Mouse (Mus musculus) embryonic fibroblast, embryonic 13.5 days (primary cell): Measurements from ENCODE around the gene Cbfb. TPM values are rescaled to one million over a fixed set of nuclear protein-coding genes. Genes with fewer than 3 reads are reported as not detected.
A peak's percentile ranks its signal among the peaks of the same experiment; 100 is the strongest.

Source experiments
- H3K27ac ChIP-seq: 2 replicates; pipeline ENCODE4 v1.5.1; 2012; ENCODE audit warnings: low read length, control low read depth, inconsistent platforms; ENCODE audit not compliant: insufficient read depth
- H3K4me1 ChIP-seq: 2 replicates; pipeline ENCODE4 v1.6.1; 2011; ENCODE audit warnings: low read length; ENCODE audit not compliant: control insufficient read depth, insufficient read depth
- H3K4me3 ChIP-seq: 2 replicates; pipeline ENCODE4 v1.5.1; 2011; ENCODE audit warnings: mild to moderate bottlenecking, control low read depth, low read length; ENCODE audit not compliant: insufficient read depth
- CTCF ChIP-seq: IDR thresholded peaks from 2 replicates; pipeline ENCODE4 v1.5.1; 2011; ENCODE audit warnings: mild to moderate bottlenecking, control low read depth, low read length, moderate library complexity, borderline replicate concordance; ENCODE audit not compliant: insufficient read depth
- POLR2A ChIP-seq: IDR thresholded peaks from 2 replicates; pipeline ENCODE4 v1.6.1; 2011; ENCODE audit warnings: low read depth, mild to moderate bottlenecking, control low read depth, low read length, moderate library complexity
- polyA plus RNA-seq: library from polyadenylated mRNA; stranded (reverse); fragments of >200 nt; gene quantifications from 2 replicates; pipeline ENCODE4 v1.2.4, GENCODE M21; 2011; ENCODE audit warnings: low read depth; ENCODE audit not compliant: missing spikeins, insufficient read length

Cbfb gene
- polyA plus RNA-seq, 1 experiment: 145 TPM

- no peak overlapping the region for H3K4me3 ChIP-seq
- TF ChIP-seq POLR2A: no peak
- no peak for TF ChIP-seq CTCF
- H3K4me1 ChIP-seq: no peaks in the 10 kb centered on the region
- H3K27ac ChIP-seq: no peak overlapping the region
Measured at GRCm38 (mm10) chr8:105258911-105259720, 88.6 kb downstream of the Cbfb start.

- Histone ChIP-seq H3K4me1 (no peaks in the 10 kb centered on the region), H3K4me3 (no peak overlapping the region), H3K27ac (no peak overlapping the region)
- peak; percentile 93 for TF ChIP-seq CTCF
- no peak for TF ChIP-seq POLR2A
Measured at GRCm38 (mm10) chr8:105259721-105260320, 89.3 kb downstream of the Cbfb start.

- Histone ChIP-seq H3K4me1 (no peaks in the 10 kb centered on the region), H3K4me3 (no peak overlapping the region), H3K27ac (no peak overlapping the region)
- TF ChIP-seq CTCF: no peak
- no peak for TF ChIP-seq POLR2A
Measured at GRCm38 (mm10) chr8:105260371-105261099, 90.1 kb downstream of the Cbfb start.

GRCm38 (mm10) chr8:105261326-105261980 is 91.0 kb downstream of the Cbfb start:
- Histone ChIP-seq H3K4me3 (no peak overlapping the region), H3K4me1 (no peaks in the 10 kb centered on the region), H3K27ac (no peak overlapping the region)
- TF ChIP-seq POLR2A (no peak), CTCF (no peak)

GRCm38 (mm10) chr8:105263244-105263912 is 92.9 kb downstream of the Cbfb start:
- Histone ChIP-seq H3K27ac (no peak overlapping the region), H3K4me1 (no peaks in the 10 kb centered on the region), H3K4me3 (peak overlapping the region; percentile 69; the same call in 1 of the 2 replicates)
- TF ChIP-seq POLR2A (no peak), CTCF (peak; percentile 6; the same call in 1 of the 2 replicates)

- TF ChIP-seq POLR2A (peak; percentile 83), CTCF (no peak)
- Histone ChIP-seq H3K4me1 (no peaks in the 10 kb centered on the region), H3K4me3 (peak within 1 kb of the TSS; percentile 69), H3K27ac (peak within 1 kb of the TSS; percentile 34; the same call in 1 of the 2 replicates)
Measured at GRCm38 (mm10) chr8:105264024-105264982, 93.8 kb downstream of the Cbfb start, which contains the start of the genes Tradd and Fbxl8. Tradd (minus strand) TSS chr8:105264609. Fbxl8 (plus strand) TSS chr8:105264648.

GRCm38 (mm10) chr8:105265128-105265527 is 94.7 kb downstream of the Cbfb start:
- H3K27ac ChIP-seq: peak overlapping the region; percentile 34; the same call in 1 of the 2 replicates
- TF ChIP-seq CTCF (no peak), POLR2A (peak; percentile 40; the same call in 1 of the 2 replicates)
- H3K4me1 ChIP-seq: no peaks in the 10 kb centered on the region
- H3K4me3 ChIP-seq: peak overlapping the region; percentile 69

GRCm38 (mm10) chr8:105266775-105267174 is 96.3 kb downstream of the Cbfb start:
- H3K4me1 ChIP-seq: no peaks in the 10 kb centered on the region
- no peak overlapping the region for H3K4me3 ChIP-seq
- TF ChIP-seq POLR2A: no peak
- no peak for TF ChIP-seq CTCF
- H3K27ac ChIP-seq: no peak overlapping the region

Other genes starting within 250 kb of the Cbfb start
- gene Ces2e, start 244.4 kb upstream of the Cbfb start, polyA plus RNA-seq: 0.25 TPM in 1 of 2 replicates, not detected in the other
- not detected in 2 replicates for gene Ces2f, start 223.3 kb upstream of the Cbfb start, polyA plus RNA-seq
- gene Ces2g, start 209.0 kb upstream of the Cbfb start, polyA plus RNA-seq: 0.18 and 0.30 TPM in 2 replicates
- not detected in 2 replicates for gene Ces2h, start 169.8 kb upstream of the Cbfb start, polyA plus RNA-seq
- not detected in 2 replicates for gene Ces3a, start 122.1 kb upstream of the Cbfb start, polyA plus RNA-seq
- not detected in 2 replicates for gene Ces3b, start 86.9 kb upstream of the Cbfb start, polyA plus RNA-seq
- gene Ces4a, start 38.9 kb upstream of the Cbfb start, polyA plus RNA-seq: not detected in 2 replicates
- 19.5 and 24.7 TPM in 2 replicates for gene D230025D16Rik, start 54.5 kb downstream of the Cbfb start, polyA plus RNA-seq
- 25.8 and 33.2 TPM in 2 replicates for gene B3gnt9, start 84.5 kb downstream of the Cbfb start, polyA plus RNA-seq
- gene Tradd, start 93.9 kb downstream of the Cbfb start, polyA plus RNA-seq: 12.5 and 15.0 TPM in 2 replicates
- gene Fbxl8, start 94.0 kb downstream of the Cbfb start, polyA plus RNA-seq: 3.9 and 4.3 TPM in 2 replicates
- 1.2 and 1.7 TPM in 2 replicates for gene Hsf4, start 99.1 kb downstream of the Cbfb start, polyA plus RNA-seq
- 3.0 and 3.4 TPM in 2 replicates for gene Nol3, start 105.5 kb downstream of the Cbfb start, polyA plus RNA-seq
- 5.2 and 6.2 TPM in 2 replicates for gene 4931428F04Rik, start 119.2 kb downstream of the Cbfb start, polyA plus RNA-seq
- gene Exoc3l, start 125.4 kb downstream of the Cbfb start, polyA plus RNA-seq: 0.55 TPM in 1 of 2 replicates, not detected in the other
- 42.6 and 43.9 TPM in 2 replicates for gene E2f4, start 127.0 kb downstream of the Cbfb start, polyA plus RNA-seq
- 1.6 and 2.5 TPM in 2 replicates for gene Elmo3, start 134.9 kb downstream of the Cbfb start, polyA plus RNA-seq
- gene Lrrc29, start 155.6 kb downstream of the Cbfb start, polyA plus RNA-seq: 1.2 and 1.6 TPM in 2 replicates
- gene Tmem208, start 155.7 kb downstream of the Cbfb start, polyA plus RNA-seq: 54.3 and 69.1 TPM in 2 replicates
- 16.0 and 22.6 TPM in 2 replicates for gene Fhod1, start 177.3 kb downstream of the Cbfb start, polyA plus RNA-seq
- 8.9 and 10.3 TPM in 2 replicates for gene Slc9a5, start 178.2 kb downstream of the Cbfb start, polyA plus RNA-seq
- gene Plekhg4, start 202.6 kb downstream of the Cbfb start, polyA plus RNA-seq: 3.7 and 3.9 TPM in 2 replicates
- not detected in 2 replicates for gene Kctd19, start 242.8 kb downstream of the Cbfb start, polyA plus RNA-seq
- not detected in 2 replicates for gene Lrrc36, start 242.9 kb downstream of the Cbfb start, polyA plus RNA-seq